Mouse (Mus musculus) kidney, adult 18-20 months (tissue): Measurements from ENCODE around the gene Garnl3.

Source experiments
- DNase-seq: peaks from one replicate; pipeline ENCODE4 v3.0.0; 2021

Garnl3 gene

GRCm38 (mm10) chr2:33086671-33087363, 44.6 kb downstream of the Garnl3 start:
- DNase-seq, result no peak

- no peak for DNase-seq
Measured at GRCm38 (mm10) chr2:33086016-33086596, 45.3 kb downstream of the Garnl3 start.

- DNase-seq, result no peak
Measured at GRCm38 (mm10) chr2:33084221-33084620, 47.2 kb downstream of the Garnl3 start.

- DNase-seq, result no peak
Measured at GRCm38 (mm10) chr2:33080166-33080565, 51.3 kb downstream of the Garnl3 start.

GRCm38 (mm10) chr2:33077252-33077651, 54.2 kb downstream of the Garnl3 start:
- DNase-seq, result peak; percentile 12

GRCm38 (mm10) chr2:33074931-33075330, 56.5 kb downstream of the Garnl3 start:
- DNase-seq, result no peak

- DNase-seq, result no peak
Measured at GRCm38 (mm10) chr2:33074188-33074587, 57.3 kb downstream of the Garnl3 start.

GRCm38 (mm10) chr2:33072333-33072732, 59.1 kb downstream of the Garnl3 start:
- no peak for DNase-seq

- DNase-seq, result no peak
Measured at GRCm38 (mm10) chr2:33065610-33066009, 65.8 kb downstream of the Garnl3 start.

GRCm38 (mm10) chr2:33062744-33063143, 68.7 kb downstream of the Garnl3 start:
- no peak for DNase-seq

GRCm38 (mm10) chr2:33058926-33059325, 72.5 kb downstream of the Garnl3 start:
- no peak for DNase-seq

GRCm38 (mm10) chr2:33057514-33057913, 73.9 kb downstream of the Garnl3 start:
- no peak for DNase-seq

GRCm38 (mm10) chr2:33053966-33054365, 77.5 kb downstream of the Garnl3 start:
- no peak for DNase-seq

GRCm38 (mm10) chr2:33047360-33047759, 84.1 kb downstream of the Garnl3 start:
- DNase-seq, result no peak

- DNase-seq, result no peak
Measured at GRCm38 (mm10) chr2:33046919-33047318, 84.5 kb downstream of the Garnl3 start.

GRCm38 (mm10) chr2:33045899-33046298, 85.6 kb downstream of the Garnl3 start:
- no peak for DNase-seq

GRCm38 (mm10) chr2:33042781-33043180, 88.7 kb downstream of the Garnl3 start:
- DNase-seq, result no peak

GRCm38 (mm10) chr2:33041571-33041970, 89.9 kb downstream of the Garnl3 start:
- no peak for DNase-seq

- DNase-seq, result no peak
Measured at GRCm38 (mm10) chr2:33037429-33037828, 94.0 kb downstream of the Garnl3 start.

- DNase-seq, result no peak
Measured at GRCm38 (mm10) chr2:33035297-33035696, 96.2 kb downstream of the Garnl3 start.

- DNase-seq, result no peak
Measured at GRCm38 (mm10) chr2:33033281-33033680, 98.2 kb downstream of the Garnl3 start.

- no peak for DNase-seq
Measured at GRCm38 (mm10) chr2:33032391-33033062, 98.9 kb downstream of the Garnl3 start.

GRCm38 (mm10) chr2:33025040-33025439, 106.4 kb downstream of the Garnl3 start:
- no peak for DNase-seq

GRCm38 (mm10) chr2:33024564-33024963, 106.9 kb downstream of the Garnl3 start:
- peak; percentile 5 for DNase-seq
